Mouse (Mus musculus) lung, postnatal 0 days (tissue): ENCODE measurements around the gene Gm19402.

ENCODE experiments used
- CTCF ChIP-seq: IDR thresholded peaks from 2 replicates; pipeline ENCODE4 v1.5.1; 2016; ENCODE audit warnings: antibody characterized with exemption, mild to moderate bottlenecking
- EP300 ChIP-seq: IDR thresholded peaks from 2 replicates; pipeline ENCODE4 v1.6.1; 2016; ENCODE audit warnings: antibody characterized with exemption, mild to moderate bottlenecking, control low read depth

DNA sequence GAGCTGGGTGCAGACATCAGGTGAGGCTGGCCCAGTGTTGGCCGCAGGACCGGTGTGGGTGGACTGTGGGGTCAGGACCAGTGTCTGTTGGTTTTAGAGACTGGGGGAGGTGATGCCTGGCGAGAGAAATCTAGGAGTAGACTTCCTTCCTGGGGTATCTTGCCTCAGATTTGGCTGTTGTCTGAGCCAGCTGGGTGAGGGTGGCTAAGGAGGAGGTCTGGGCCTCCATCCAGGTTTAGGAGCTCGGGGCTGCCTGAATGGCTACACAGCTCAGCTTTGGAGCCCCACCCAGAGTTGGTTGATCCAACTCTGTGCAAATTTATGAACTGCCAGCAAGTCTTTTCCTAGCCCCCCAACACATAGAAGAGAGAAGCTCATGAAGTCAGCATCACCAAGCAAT lies 23.2 kb downstream of the Gm19402 start:
- TF ChIP-seq CTCF (no peak), EP300 (no peak)
